Mouse (Mus musculus) liver, embryonic 14.5 days (tissue): ENCODE measurements at regions not wholly inside any gene's neighbourhood (a gene's known extent, or its start where the extent isn't known, plus 50 kb on each side); places are given as distances from the start of the nearest gene placed in this dataset.

Experiments
- CTCF ChIP-seq: IDR thresholded peaks from 2 replicates; pipeline ENCODE4 v1.5.1; 2016; ENCODE audit warnings: antibody characterized with exemption, low read depth, control low read depth
- EP300 ChIP-seq: IDR thresholded peaks from 2 replicates; pipeline ENCODE4 v1.6.1; 2016; ENCODE audit warnings: antibody characterized with exemption, low read depth

GRCm38 (mm10) chr13:5601648-5602047 is 259.6 kb upstream of the Klf6 start:
- TF ChIP-seq EP300: no peak
- no peak for TF ChIP-seq CTCF
